Mouse (Mus musculus): ENCODE data around the gene Cox4i1. TPM values are rescaled to one million over a fixed set of nuclear protein-coding genes. Genes with fewer than 3 reads are reported as not detected.
"Not testable (repeated sequence)": the region's sequence is repeated elsewhere in the genome, so short reads cannot be mapped to it uniquely, and the experiment has no call there.

The Cox4i1 gene
- polyA plus RNA-seq, 1 experiment, result 2,917 TPM

DNA sequence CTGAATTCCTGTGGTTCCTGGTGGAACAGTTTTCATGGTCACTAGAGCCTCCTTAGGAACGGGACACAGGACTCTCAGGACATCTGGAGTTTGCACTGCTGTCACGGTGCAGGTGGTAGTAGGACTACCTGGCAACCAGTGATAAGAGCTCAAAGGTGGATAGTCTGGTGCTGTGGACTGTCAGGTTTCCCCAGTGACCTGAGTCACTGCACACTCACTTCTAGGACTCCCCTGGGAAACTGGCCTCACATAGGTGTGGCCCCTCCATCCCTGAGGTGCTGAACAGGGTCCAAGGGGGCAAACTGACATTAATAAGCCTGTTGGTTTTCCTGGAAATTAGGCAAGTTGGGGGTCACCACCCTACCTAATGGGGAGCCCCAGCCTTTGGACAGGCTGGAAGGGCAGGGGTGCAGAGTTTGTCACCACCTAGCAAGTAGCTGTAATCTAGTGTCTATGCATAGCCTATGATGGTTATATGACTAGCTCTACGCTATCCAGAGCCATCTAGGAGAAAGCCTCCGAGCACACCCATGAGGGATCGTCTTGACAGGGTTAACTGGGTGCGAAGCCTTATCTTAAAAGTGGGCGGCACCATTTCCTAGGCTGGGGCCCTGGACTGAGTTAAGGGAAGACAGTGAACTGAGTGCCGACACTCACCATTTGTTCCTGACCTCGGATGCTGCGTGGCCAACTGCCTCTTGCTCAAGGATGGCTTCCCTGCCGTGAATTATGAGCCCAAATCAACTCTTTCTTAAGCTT, 11.8 kb downstream of the Cox4i1 start:
- Histone ChIP-seq H3K4me3 (replicated peaks; ENCODE audit: insufficient read depth, low read depth, low read length) (no peak overlapping the region), H3K27ac (ENCODE audit: insufficient read depth, low read length) (no peak overlapping the region), H3K4me1 (ENCODE audit: control insufficient read depth, insufficient read depth, low read length) (peaks cover 5% of the 10 kb centered on the region; the same call in 1 of the 2 replicates), H3K27me3 (ENCODE audit: control insufficient read depth, insufficient read depth, low read length) (no peaks in the 10 kb centered on the region)
- WGBS, result 89% methylated on average over 11 of the region's 11 CpGs
- DNase-seq, result no peak
- TF ChIP-seq CTCF (IDR thresholded peaks at IDR 0.05; ENCODE audit: borderline replicate concordance, insufficient read depth, low read depth, low read length) (no peak), POLR2A (IDR thresholded peaks at IDR 0.05; ENCODE audit: borderline replicate concordance, insufficient read depth, low read length) (no peak)

DNA sequence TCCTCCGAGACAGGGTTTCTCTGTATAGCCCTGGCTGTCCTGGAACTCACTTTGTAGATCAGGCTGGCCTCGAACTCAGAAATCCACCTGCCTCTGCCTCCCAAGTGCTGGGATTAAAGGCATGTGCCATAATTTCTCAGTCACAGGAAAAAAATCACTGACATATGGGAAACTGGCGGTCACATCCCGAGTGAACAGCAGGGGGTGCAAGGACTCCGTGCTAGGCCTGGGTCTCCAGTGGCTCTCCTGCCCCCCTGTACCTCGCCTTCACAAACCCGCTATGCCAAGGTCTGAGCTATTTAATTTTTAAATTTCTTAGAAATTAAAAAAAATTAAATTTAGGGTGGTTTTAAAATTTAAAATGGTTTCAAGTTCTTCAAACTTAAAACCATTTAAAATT, 12.4 kb downstream of the Cox4i1 start:
- not testable (repeated sequence) for DNase-seq; H3K4me3 ChIP-seq (replicated peaks; ENCODE audit: insufficient read depth, low read depth, low read length); H3K27ac ChIP-seq (ENCODE audit: insufficient read depth, low read length); H3K4me1 ChIP-seq (ENCODE audit: control insufficient read depth, insufficient read depth, low read length); H3K27me3 ChIP-seq (ENCODE audit: control insufficient read depth, insufficient read depth, low read length)
- WGBS, result 64% methylated on average over 7 of the region's 7 CpGs

DNA sequence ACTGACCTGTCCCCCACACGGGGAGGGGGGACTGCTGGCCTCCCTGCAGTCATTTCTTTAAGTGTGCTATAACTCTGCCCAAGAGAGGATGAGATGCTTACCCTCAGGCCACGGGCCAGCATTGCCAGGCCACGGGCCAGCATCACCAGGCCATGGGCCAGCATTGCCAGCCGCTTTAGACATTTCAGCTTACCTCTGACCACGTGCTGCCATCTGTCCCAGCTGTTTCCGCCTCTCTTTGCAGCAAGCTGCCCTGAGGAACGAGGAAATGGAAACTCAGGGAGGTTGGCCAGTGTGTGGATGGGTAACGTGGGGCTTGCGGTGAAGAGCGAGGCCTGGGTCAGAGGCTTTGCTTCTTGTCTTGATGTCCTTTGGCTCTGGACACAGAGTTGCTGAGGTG, 13.1 kb downstream of the Cox4i1 start:
- WGBS, result 25% methylated on average over 10 of the region's 10 CpGs
- Histone ChIP-seq H3K27me3 (ENCODE audit: control insufficient read depth, insufficient read depth, low read length) (no peaks in the 10 kb centered on the region), H3K4me1 (ENCODE audit: control insufficient read depth, insufficient read depth, low read length) (peaks cover 5% of the 10 kb centered on the region; the same call in 1 of the 2 replicates), H3K27ac (ENCODE audit: insufficient read depth, low read length) (no peak overlapping the region), H3K4me3 (replicated peaks; ENCODE audit: insufficient read depth, low read depth, low read length) (no peak overlapping the region)
- TF ChIP-seq CTCF (IDR thresholded peaks at IDR 0.05; ENCODE audit: borderline replicate concordance, insufficient read depth, low read depth, low read length), result no peak
- no peak for TF ChIP-seq POLR2A (IDR thresholded peaks at IDR 0.05; ENCODE audit: borderline replicate concordance, insufficient read depth, low read length)
- DNase-seq, result no peak

DNA sequence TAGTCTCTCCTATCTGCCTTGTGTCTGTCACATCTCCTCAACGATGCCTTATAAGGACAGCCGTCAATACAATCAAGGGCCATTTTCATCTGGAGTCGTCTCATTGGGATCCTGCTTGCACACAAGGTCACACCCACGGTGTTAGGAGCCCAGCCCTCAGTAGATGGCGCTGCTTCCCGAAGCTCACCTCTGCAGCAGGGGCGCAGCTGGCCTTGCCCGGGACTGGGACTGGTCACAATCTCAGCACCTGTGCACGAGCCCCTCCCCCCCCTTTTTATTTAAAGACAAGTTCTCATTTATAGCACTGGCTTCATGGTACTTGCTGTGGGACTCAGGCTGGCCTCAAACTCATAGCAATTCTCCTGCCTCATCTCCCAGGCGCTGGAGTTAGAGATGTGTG, 15.6 kb downstream of the Cox4i1 start:
- Histone ChIP-seq H3K4me3 (replicated peaks; ENCODE audit: insufficient read depth, low read depth, low read length) (no peak overlapping the region), H3K27ac (ENCODE audit: insufficient read depth, low read length) (no peak overlapping the region), H3K27me3 (ENCODE audit: control insufficient read depth, insufficient read depth, low read length) (no peaks in the 10 kb centered on the region), H3K4me1 (ENCODE audit: control insufficient read depth, insufficient read depth, low read length) (peaks cover 5% of the 10 kb centered on the region; the same call in 1 of the 2 replicates)
- DNase-seq, result peak in 1 of 2 experiments; percentile 41
- WGBS, result 23% methylated on average over 10 of the region's 10 CpGs
- peak; percentile 51 for TF ChIP-seq CTCF (IDR thresholded peaks at IDR 0.05; ENCODE audit: borderline replicate concordance, insufficient read depth, low read depth, low read length)
- no peak for TF ChIP-seq POLR2A (IDR thresholded peaks at IDR 0.05; ENCODE audit: borderline replicate concordance, insufficient read depth, low read length)

DNA sequence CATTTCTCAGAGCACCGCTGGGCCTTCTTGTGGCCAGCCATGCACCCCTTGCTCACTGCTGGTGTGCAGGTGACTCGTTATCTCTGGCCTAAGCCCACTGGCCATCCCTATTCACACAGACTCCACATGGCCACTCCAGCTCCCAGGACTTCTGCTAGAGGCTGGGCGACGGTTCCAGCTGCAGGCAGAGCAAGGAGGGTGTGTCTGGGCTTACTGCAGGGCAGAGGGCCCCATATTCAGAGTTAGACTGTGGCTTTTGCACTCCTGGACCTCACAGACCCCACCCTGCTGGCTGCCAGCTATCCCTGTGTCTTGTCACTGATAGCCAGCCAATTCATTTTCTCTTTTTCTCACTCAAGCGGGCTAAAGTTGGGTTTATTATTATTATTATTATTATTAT, 16.1 kb downstream of the Cox4i1 start:
- Histone ChIP-seq H3K27ac (ENCODE audit: insufficient read depth, low read length) (no peak overlapping the region), H3K4me3 (replicated peaks; ENCODE audit: insufficient read depth, low read depth, low read length) (no peak overlapping the region), H3K27me3 (ENCODE audit: control insufficient read depth, insufficient read depth, low read length) (no peaks in the 10 kb centered on the region), H3K4me1 (ENCODE audit: control insufficient read depth, insufficient read depth, low read length) (peaks cover 5% of the 10 kb centered on the region; the same call in 1 of the 2 replicates)
- WGBS, result 79% methylated on average over 5 of the region's 5 CpGs
- no peak for TF ChIP-seq CTCF (IDR thresholded peaks at IDR 0.05; ENCODE audit: borderline replicate concordance, insufficient read depth, low read depth, low read length)
- no peak for TF ChIP-seq POLR2A (IDR thresholded peaks at IDR 0.05; ENCODE audit: borderline replicate concordance, insufficient read depth, low read length)
- DNase-seq, result no peak

DNA sequence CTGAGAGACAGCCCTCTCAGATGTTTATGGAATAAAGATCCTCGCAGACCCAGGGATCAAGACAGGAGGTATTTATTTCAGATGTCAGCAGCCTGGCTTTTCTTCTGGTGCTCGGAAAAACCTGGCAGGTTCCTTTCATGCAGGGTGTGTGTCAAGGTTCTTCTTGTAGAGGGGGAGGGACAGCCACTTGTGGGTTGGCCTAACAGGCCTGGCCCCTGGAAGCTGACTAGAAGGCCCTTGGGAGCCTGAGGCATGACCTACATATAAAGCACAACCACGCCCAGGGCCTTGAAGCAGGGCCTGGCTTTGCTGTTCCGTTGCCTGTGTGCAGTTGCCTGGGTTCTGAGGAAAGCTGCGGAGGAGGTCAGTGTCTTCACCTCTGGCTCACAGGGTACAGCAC, 17.1 kb downstream of the Cox4i1 start:
- TF ChIP-seq POLR2A (IDR thresholded peaks at IDR 0.05; ENCODE audit: borderline replicate concordance, insufficient read depth, low read length) (no peak), CTCF (IDR thresholded peaks at IDR 0.05; ENCODE audit: borderline replicate concordance, insufficient read depth, low read depth, low read length) (no peak)
- no peak for DNase-seq
- no peak overlapping the region for H3K27ac ChIP-seq (ENCODE audit: insufficient read depth, low read length)

DNA sequence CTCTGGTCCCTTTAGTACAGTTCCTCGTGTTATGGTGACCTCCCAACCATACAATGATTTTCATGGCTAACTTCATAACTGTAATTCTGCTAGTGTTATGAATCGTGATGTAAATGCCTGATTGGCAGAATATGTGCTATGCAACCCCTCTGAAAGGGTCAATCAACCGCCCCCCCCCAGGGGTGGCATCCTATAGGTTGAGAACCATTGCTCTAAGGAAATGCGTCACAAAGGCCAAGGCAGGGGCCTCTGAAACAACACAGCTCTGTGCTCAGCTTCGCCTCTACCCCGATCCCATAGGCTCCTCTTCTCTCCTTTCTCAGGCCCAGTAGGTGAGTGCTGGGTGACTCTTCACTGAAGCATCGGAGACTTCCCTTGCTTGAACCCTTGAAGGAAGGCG, 17.6 kb downstream of the Cox4i1 start:
- TF ChIP-seq POLR2A (IDR thresholded peaks at IDR 0.05; ENCODE audit: borderline replicate concordance, insufficient read depth, low read length), result no peak
- TF ChIP-seq CTCF (IDR thresholded peaks at IDR 0.05; ENCODE audit: borderline replicate concordance, insufficient read depth, low read depth, low read length), result no peak
- WGBS, result 87% methylated on average over 8 of the region's 8 CpGs

More for the DNA sequence above, 17.1 kb downstream of the Cox4i1 start:
- Histone ChIP-seq H3K27me3 (ENCODE audit: control insufficient read depth, insufficient read depth, low read length) (no peaks in the 10 kb centered on the region), H3K4me1 (ENCODE audit: control insufficient read depth, insufficient read depth, low read length) (peaks cover 5% of the 10 kb centered on the region; the same call in 1 of the 2 replicates), H3K4me3 (replicated peaks; ENCODE audit: insufficient read depth, low read depth, low read length) (no peak overlapping the region)
- 64% methylated on average over 5 of the region's 5 CpGs for WGBS

DNA sequence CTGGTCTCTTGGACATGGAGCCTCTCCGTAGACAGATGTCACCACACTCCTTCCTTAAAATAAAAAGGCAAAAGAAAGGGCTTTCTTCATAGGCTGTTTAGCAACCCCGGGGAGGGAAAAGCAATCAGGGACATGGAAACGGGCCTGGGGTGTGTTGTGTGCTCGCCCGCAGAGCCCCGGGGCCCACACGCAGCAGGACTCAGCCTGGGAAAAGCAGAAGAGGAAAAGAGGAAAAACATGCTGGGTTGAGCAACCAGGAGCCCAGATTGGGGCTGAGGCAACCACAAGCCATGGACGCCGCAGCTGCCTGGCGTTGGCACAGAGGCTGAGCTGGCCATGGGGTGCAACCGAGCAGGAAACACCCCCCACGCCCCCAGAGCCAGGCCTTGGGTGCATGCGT, 18.0 kb downstream of the Cox4i1 start:
- TF ChIP-seq CTCF (IDR thresholded peaks at IDR 0.05; ENCODE audit: borderline replicate concordance, insufficient read depth, low read depth, low read length) (no peak), POLR2A (IDR thresholded peaks at IDR 0.05; ENCODE audit: borderline replicate concordance, insufficient read depth, low read length) (no peak)
- no peak for DNase-seq
- 53% methylated on average over 13 of the region's 13 CpGs for WGBS
- Histone ChIP-seq H3K27ac (ENCODE audit: insufficient read depth, low read length) (no peak overlapping the region), H3K27me3 (ENCODE audit: control insufficient read depth, insufficient read depth, low read length) (no peaks in the 10 kb centered on the region), H3K4me3 (replicated peaks; ENCODE audit: insufficient read depth, low read depth, low read length) (no peak overlapping the region), H3K4me1 (ENCODE audit: control insufficient read depth, insufficient read depth, low read length) (peaks cover 2% of the 10 kb centered on the region; the same call in 1 of the 2 replicates)

More for the DNA sequence above, 17.6 kb downstream of the Cox4i1 start:
- Histone ChIP-seq H3K27ac (ENCODE audit: insufficient read depth, low read length) (no peak overlapping the region), H3K4me3 (replicated peaks; ENCODE audit: insufficient read depth, low read depth, low read length) (no peak overlapping the region), H3K27me3 (ENCODE audit: control insufficient read depth, insufficient read depth, low read length) (no peaks in the 10 kb centered on the region), H3K4me1 (ENCODE audit: control insufficient read depth, insufficient read depth, low read length) (peaks cover 5% of the 10 kb centered on the region; the same call in 1 of the 2 replicates)
- DNase-seq, result no peak
